Mouse (Mus musculus) ES-Bruce4 (cell line): ENCODE results near the gene Gk. TPM values are rescaled to one million over a fixed set of nuclear protein-coding genes. Genes with fewer than 3 reads are reported as not detected.

Experiments
- H3K27ac ChIP-seq: 2 replicates; pipeline ENCODE4 v1.5.1; 2012; ENCODE audit warnings: low read length, inconsistent platforms; ENCODE audit not compliant: insufficient read depth
- H3K27me3 ChIP-seq: 2 replicates; pipeline ENCODE4 v1.6.1; 2012; ENCODE audit warnings: mild to moderate bottlenecking, low read length, inconsistent platforms; ENCODE audit not compliant: control insufficient read depth, poor library complexity, insufficient read depth, severe bottlenecking
- H3K36me3 ChIP-seq: 2 replicates; pipeline ENCODE4 v1.6.1; 2012; ENCODE audit warnings: inconsistent platforms, mild to moderate bottlenecking, low read length, moderate library complexity; ENCODE audit not compliant: control insufficient read depth, poor library complexity, insufficient read depth, severe bottlenecking
- H3K4me1 ChIP-seq: one replicate; pipeline ENCODE4 v1.8.1; 2011; ENCODE audit warnings: low read length; ENCODE audit not compliant: control insufficient read depth, insufficient read depth
- H3K4me3 ChIP-seq: 2 replicates; pipeline ENCODE4 v1.5.1; 2011; ENCODE audit warnings: low read depth, mild to moderate bottlenecking, low read length
- H3K9ac ChIP-seq: 2 replicates; pipeline ENCODE4 v1.6.1; 2012; ENCODE audit warnings: low read depth, mild to moderate bottlenecking, inconsistent platforms; ENCODE audit not compliant: poor library complexity, severe bottlenecking
- H3K9me3 ChIP-seq: replicated peaks from 2 replicates; pipeline ENCODE4 v1.6.1; 2012; ENCODE audit warnings: mild to moderate bottlenecking, low read length, inconsistent platforms; ENCODE audit not compliant: control insufficient read depth, poor library complexity, insufficient read depth, severe bottlenecking
- CTCF ChIP-seq: IDR thresholded peaks from one replicate; pipeline ENCODE4 v1.8.1; 2011; ENCODE audit warnings: low read depth, low read length
- EP300 ChIP-seq: IDR thresholded peaks from 2 replicates; pipeline ENCODE4 v1.6.1; 2011; ENCODE audit warnings: low read depth, low read length; ENCODE audit not compliant: insufficient read depth
- polyA plus RNA-seq: library from polyadenylated mRNA; stranded (reverse); fragments of >200 nt; gene quantifications from 2 replicates; pipeline ENCODE4 v1.2.4, GENCODE M21; 2011; ENCODE audit warnings: low read depth; ENCODE audit not compliant: missing spikeins, insufficient read depth, insufficient read length

The Gk gene
- polyA plus RNA-seq, 1 experiment, result 9.8 TPM

DNA sequence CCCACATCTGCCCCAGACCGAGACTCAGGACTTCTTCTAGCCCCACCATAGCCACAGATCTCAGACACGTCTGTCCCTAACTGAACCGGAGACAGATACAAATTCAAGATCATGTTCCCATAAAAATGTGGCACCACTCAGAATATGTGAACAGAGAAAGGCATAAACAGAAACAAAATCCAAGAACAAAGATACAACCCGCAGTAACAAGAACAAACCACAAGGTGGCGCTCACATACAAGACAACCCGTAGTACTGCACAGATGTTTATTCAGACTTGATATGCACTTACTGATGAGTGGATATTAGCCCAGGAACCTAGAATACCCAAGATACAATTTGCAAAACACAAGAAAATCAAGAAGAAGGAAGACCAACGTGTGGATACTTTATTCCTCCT lies 99.8 kb downstream of the Gk start:
- Histone ChIP-seq H3K36me3 (no peaks in the 10 kb centered on the region), H3K9me3 (no peaks in the 10 kb centered on the region), H3K9ac (no peak overlapping the region), H3K4me3 (no peak overlapping the region), H3K27ac (no peak overlapping the region), H3K27me3 (no peaks in the 10 kb centered on the region), H3K4me1 (no peaks in the 10 kb centered on the region)
- TF ChIP-seq EP300 (no peak), CTCF (peak; percentile 10)

Other genes with a start within 250 kb of the Gk start
- gene Tab3, start 202.8 kb downstream of the Gk start, polyA plus RNA-seq, result 21.9 and 26.9 TPM in 2 replicates
- gene 5430427O19Rik, start 93.5 kb upstream of the Gk start, polyA plus RNA-seq, result not detected in 2 replicates